25 mouse cellular contexts compared by ENCODE assay signal in the genomic region with DNA sequence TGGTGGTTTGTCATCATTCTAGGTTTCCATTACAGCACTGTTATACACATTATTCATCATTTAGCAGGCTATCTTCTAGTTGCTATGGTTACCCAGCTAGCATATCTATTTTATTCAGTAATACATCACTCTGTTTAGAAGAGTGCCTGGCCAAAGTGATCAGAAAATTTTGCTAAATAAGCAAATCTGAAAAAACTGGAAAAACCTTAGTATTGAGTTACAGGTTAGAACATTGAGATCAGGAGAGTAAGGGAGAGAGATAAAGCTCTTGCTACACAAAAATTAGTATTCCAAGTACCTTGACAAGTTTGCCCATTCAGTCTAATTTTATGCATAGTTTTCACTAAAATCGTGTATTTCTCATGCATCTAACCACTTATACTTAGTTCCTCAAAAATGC.
"Had no signal": no experiment of that assay in that cellular context is flagged by ENCODE, and none has a peak within 500 bp of the region (broad histone marks: within the 10 kb centered on the region; RNA-seq: fewer than 3 reads in every experiment).

No protein-coding gene starts in this region.

- H3K36me3 ChIP-seq: hindbrain, embryonic 15.5 days; intestine, embryonic 15.5 days had no signal

- ATAC-seq: inflammation-experienced regulatory T-cells, adult 6 months; intestine, embryonic 15.5 days; intestine, postnatal 0 days; liver, embryonic 12.5 days had no signal

- H3K4me2 ChIP-seq: heart, embryonic 11.5 days; hindbrain, embryonic 12.5 days; hindbrain, embryonic 15.5 days; intestine, embryonic 15.5 days; limb, embryonic 12.5 days; liver, embryonic 12.5 days had no signal

- H3K4me1 ChIP-seq: hindbrain, embryonic 10.5 days; hindbrain, embryonic 12.5 days; hindbrain, embryonic 15.5 days; intestine, embryonic 15.5 days; limb, embryonic 10.5 days; limb, embryonic 12.5 days; liver, embryonic 12.5 days had no signal

- H3K27me3 ChIP-seq: hindbrain, embryonic 12.5 days; hindbrain, embryonic 15.5 days; intestine, embryonic 15.5 days; limb, embryonic 12.5 days; liver, embryonic 12.5 days had no signal

- H3K9me3 ChIP-seq: hindbrain, embryonic 10.5 days; hindbrain, embryonic 12.5 days; hindbrain, embryonic 15.5 days; intestine, embryonic 15.5 days; limb, embryonic 10.5 days; limb, embryonic 12.5 days; liver, embryonic 12.5 days had no signal

- DNase-seq: gastrocnemius, adult 2 months; gastrocnemius, postnatal 10 days; gastrocnemius, postnatal 25 days; heart, adult 2 months; heart, postnatal 10 days; heart, postnatal 4 days; kidney, adult 18-20 months; kidney, adult 8-10 months; kidney, postnatal 10 days; kidney, postnatal 25 days; kidney, postnatal 4 days; liver had no signal

- H3K27ac ChIP-seq: gastrocnemius, adult 2 months; heart, adult 2 months; hindbrain, embryonic 10.5 days; hindbrain, embryonic 12.5 days; hindbrain, embryonic 15.5 days; intestine, embryonic 15.5 days; layer of hippocampus, adult 2 months; left cerebral cortex, adult 2 months; limb, embryonic 10.5 days; limb, embryonic 12.5 days; liver, embryonic 12.5 days; liver, embryonic 14.5 days had no signal

- H3K4me3 ChIP-seq: gastrocnemius, adult 2 months; heart, adult 2 months; hindbrain, embryonic 10.5 days; hindbrain, embryonic 12.5 days; hindbrain, embryonic 15.5 days; intestine, embryonic 15.5 days; layer of hippocampus, adult 2 months; left cerebral cortex, adult 2 months; limb, embryonic 10.5 days; limb, embryonic 12.5 days; liver, embryonic 12.5 days had no signal

- H3K9ac ChIP-seq: hindbrain, embryonic 12.5 days; hindbrain, embryonic 15.5 days; intestine, embryonic 15.5 days; limb, embryonic 12.5 days; liver, embryonic 12.5 days; liver, embryonic 14.5 days had no signal
